8 mouse cellular contexts compared by ENCODE assay signal in genomic region chr8:60983688-60984079, GRCm38 (mm10). TPM values are rescaled to one million over a fixed set of nuclear protein-coding genes. Genes with fewer than 3 reads are reported as not detected.
DNase-seq lines count a peak whose midpoint lies in the region; ATAC-seq lines count a peak whose summit lies in the region.

No protein-coding gene starts in this region.

- peak; percentile 7 for DNase-seq in ovary, postnatal 10 days (ENCODE audit: low spot score)
- DNase-seq in ovary, adult 18-20 months (ENCODE audit: low spot score) = no peak
- peak; percentile 96 for DNase-seq in heart, adult 11 months
- DNase-seq in kidney, adult 18-20 months = peak; percentile 81
- peak; percentile 40 for DNase-seq in limb, embryonic 10.5 days (ENCODE audit: low spot score)
- peak; percentile 93 for DNase-seq in midbrain, embryonic 11.5 days (ENCODE audit: low spot score, missing footprints)
- peak; percentile 53 for DNase-seq in spleen, adult 12 weeks (ENCODE audit: low spot score)

- H3K4me1 ChIP-seq in embryonic facial prominence, embryonic 13.5 days = peaks cover 3% of the 10 kb centered on the region; the same call in 1 of the 2 replicates
- peaks cover 10% of the 10 kb centered on the region for H3K4me1 ChIP-seq in limb, embryonic 10.5 days
- peaks cover 3% of the 10 kb centered on the region; the same call in 1 of the 2 replicates for H3K4me1 ChIP-seq in midbrain, embryonic 11.5 days (ENCODE audit: control insufficient read depth, insufficient read depth, low read length)

- 10% methylated on average over 9 of the region's 9 CpGs for WGBS in embryonic facial prominence, embryonic 13.5 days
- WGBS in limb, embryonic 10.5 days = 14% methylated on average over 9 of the region's 9 CpGs
- WGBS in midbrain, embryonic 11.5 days = 10% methylated on average over 9 of the region's 9 CpGs

- peak; percentile 48; the same call in 1 of the 2 replicates for ATAC-seq in embryonic facial prominence, embryonic 13.5 days (ENCODE audit: insufficient number of reproducible peaks, insufficient read depth, low FRiP score, low TSS enrichment, low read depth)
- peak; percentile 61 for ATAC-seq in midbrain, embryonic 11.5 days (ENCODE audit: low FRiP score)

- H3K4me2 ChIP-seq in embryonic facial prominence, embryonic 13.5 days = peak overlapping the region; percentile 98
- H3K4me2 ChIP-seq in midbrain, embryonic 11.5 days = peak overlapping the region; percentile 89

- no peaks in the 10 kb centered on the region for H3K36me3 ChIP-seq in embryonic facial prominence, embryonic 13.5 days
- no peaks in the 10 kb centered on the region for H3K36me3 ChIP-seq in limb, embryonic 10.5 days
- H3K36me3 ChIP-seq in midbrain, embryonic 11.5 days (ENCODE audit: control insufficient read depth, insufficient read depth, low read length) = no peaks in the 10 kb centered on the region

- H3K9ac ChIP-seq in embryonic facial prominence, embryonic 13.5 days = peak overlapping the region; percentile 64
- peak overlapping the region; percentile 55 for H3K9ac ChIP-seq in midbrain, embryonic 11.5 days (ENCODE audit: low read length)

- H3K4me3 ChIP-seq in embryonic facial prominence, embryonic 13.5 days = peak overlapping the region; percentile 83
- peak overlapping the region; percentile 84 for H3K4me3 ChIP-seq in limb, embryonic 10.5 days
- peak overlapping the region; percentile 86 for H3K4me3 ChIP-seq in midbrain, embryonic 11.5 days (ENCODE audit: low read depth, low read length)

- H3K27me3 ChIP-seq in embryonic facial prominence, embryonic 13.5 days = no peaks in the 10 kb centered on the region
- no peaks in the 10 kb centered on the region for H3K27me3 ChIP-seq in limb, embryonic 10.5 days (ENCODE audit: low read depth, poor library complexity, severe bottlenecking)
- no peaks in the 10 kb centered on the region for H3K27me3 ChIP-seq in midbrain, embryonic 11.5 days (ENCODE audit: control insufficient read depth, insufficient read depth, low read length)

- peak overlapping the region; percentile 49 for H3K27ac ChIP-seq in embryonic facial prominence, embryonic 13.5 days
- peak overlapping the region; percentile 75 for H3K27ac ChIP-seq in limb, embryonic 10.5 days
- peak overlapping the region; percentile 53; the same call in 1 of the 2 replicates for H3K27ac ChIP-seq in midbrain, embryonic 11.5 days (ENCODE audit: low read depth, low read length)

- H3K9me3 ChIP-seq in embryonic facial prominence, embryonic 13.5 days = no peaks in the 10 kb centered on the region
- H3K9me3 ChIP-seq in limb, embryonic 10.5 days (replicated peaks) = no peaks in the 10 kb centered on the region
- H3K9me3 ChIP-seq in midbrain, embryonic 11.5 days (ENCODE audit: control insufficient read depth, low read length) = no peaks in the 10 kb centered on the region

RNA-seq across cellular contexts. Expression of gene Clcn3, which starts 0.6 kb away (rescaled TPM):
- polyA plus RNA-seq in embryonic facial prominence, embryonic 13.5 days (2015; fragmentation: Nextera tagmentation; extraction: Ambion mirVana) = 13.4 and 13.6 TPM in 2 replicates
- polyA plus RNA-seq in limb, embryonic 10.5 days (2016; fragmentation: Nextera tagmentation; extraction: Ambion mirVana) = 10.9 and 11.8 TPM in 2 replicates
- 38.6 and 40.4 TPM in 2 replicates for polyA plus RNA-seq in midbrain, embryonic 11.5 days (2014; fragmentation: Nextera tagmentation; extraction: Ambion mirVana)

RNA-seq across cellular contexts. Expression of gene Nek1, which starts 9.3 kb away (rescaled TPM):
- polyA plus RNA-seq in embryonic facial prominence, embryonic 13.5 days (2015; fragmentation: Nextera tagmentation; extraction: Ambion mirVana) = 22.9 and 24.6 TPM in 2 replicates
- polyA plus RNA-seq in limb, embryonic 10.5 days (2016; fragmentation: Nextera tagmentation; extraction: Ambion mirVana) = 14.7 and 18.3 TPM in 2 replicates
- 22.9 and 24.9 TPM in 2 replicates for polyA plus RNA-seq in midbrain, embryonic 11.5 days (2014; fragmentation: Nextera tagmentation; extraction: Ambion mirVana)
